Mouse (Mus musculus) intestine, embryonic 14.5 days (tissue): ENCODE results near the gene Frs3. TPM values are rescaled to one million over a fixed set of nuclear protein-coding genes. Genes with fewer than 3 reads are reported as not detected.

Experiments used
- ATAC-seq: fragments of 200-750 bp; cut with Nextera tagmentation; replicated peaks from 2 replicates; pipeline ENCODE4 v1.8.0; 2017; ENCODE audit warnings: low read depth, moderate number of reproducible peaks, moderate TSS enrichment, moderate library complexity; ENCODE audit not compliant: low FRiP score, low TSS enrichment
- DNase-seq: peaks from one replicate; pipeline ENCODE4 v3.0.0-alpha.2; 2018; ENCODE audit warnings: low spot score
- H3K27ac ChIP-seq: fragments of 300-500 bp; sonication (generic); 2 replicates; pipeline ENCODE4 v1.5.1; 2014; ENCODE audit warnings: low read depth, mild to moderate bottlenecking, control low read depth
- H3K27me3 ChIP-seq: fragments of 300-500 bp; sonication (generic); replicated peaks from 2 replicates; pipeline ENCODE4 v1.6.1; 2014; ENCODE audit warnings: low read length, control low read depth; ENCODE audit not compliant: control insufficient read depth, insufficient read depth
- H3K36me3 ChIP-seq: fragments of 300-500 bp; sonication (generic); 2 replicates; pipeline ENCODE4 v1.6.1; 2014; ENCODE audit warnings: low read length, control low read depth; ENCODE audit not compliant: control insufficient read depth, insufficient read depth
- H3K4me1 ChIP-seq: fragments of 300-500 bp; sonication (generic); replicated peaks from 2 replicates; pipeline ENCODE4 v1.6.1; 2014; ENCODE audit warnings: low read length, control low read depth, mixed read lengths; ENCODE audit not compliant: control insufficient read depth, insufficient read depth
- H3K4me2 ChIP-seq: fragments of 300-500 bp; sonication (generic); 2 replicates; pipeline ENCODE4 v1.6.1; 2014; ENCODE audit warnings: low read length
- H3K4me3 ChIP-seq: fragments of 300-500 bp; sonication (generic); 2 replicates; pipeline ENCODE4 v1.5.1; 2014; ENCODE audit warnings: low read depth, low read length, control low read depth, mixed read lengths
- H3K9ac ChIP-seq: fragments of 300-500 bp; sonication (generic); 2 replicates; pipeline ENCODE4 v1.6.1; 2014; ENCODE audit warnings: mild to moderate bottlenecking, low read length
- H3K9me3 ChIP-seq: fragments of 300-500 bp; sonication (generic); 2 replicates; pipeline ENCODE4 v1.6.1; 2016; ENCODE audit warnings: low read length, control low read depth; ENCODE audit not compliant: control insufficient read depth
- WGBS: fragments of 180-500 bp; shearing (Covaris S2); extraction: QIAGEN DNeasy Blood & Tissue Kit; methylation state at CpG from one replicate; pipeline ENCODE4 v1.1.7; 2014; 5-methylcytosine and 5-hydroxymethylcytosine counted together
- polyA plus RNA-seq: library from polyadenylated mRNA; unstranded; fragments of >200 nt; fragmentation: Nextera tagmentation; extraction: Ambion mirVana; gene quantifications from 2 replicates; pipeline ENCODE4 v1.2.1, GENCODE M21; 2014

Frs3 gene
- polyA plus RNA-seq, 1 experiment from 2014 or later: 5.3 TPM

- DNase-seq (no peak), ATAC-seq (no peak)
- H3K4me3 ChIP-seq: no peak overlapping the region
- H3K27ac ChIP-seq: no peak overlapping the region
- 76% methylated on average over 3 of the region's 3 CpGs for WGBS
- no peak overlapping the region for H3K4me2 ChIP-seq
- H3K9ac ChIP-seq: no peak overlapping the region
- H3K4me1 ChIP-seq: no peaks in the 10 kb centered on the region
- no peaks in the 10 kb centered on the region for H3K9me3 ChIP-seq
- no peaks in the 10 kb centered on the region for H3K36me3 ChIP-seq
- no peaks in the 10 kb centered on the region for H3K27me3 ChIP-seq
Measured at GRCm38 (mm10) chr17:47658741-47659243, 30.0 kb upstream of the Frs3 start.

- Histone ChIP-seq H3K9me3 (no peaks in the 10 kb centered on the region), H3K27ac (no peak overlapping the region), H3K4me3 (no peak overlapping the region), H3K4me1 (no peaks in the 10 kb centered on the region), H3K9ac (no peak overlapping the region), H3K27me3 (no peaks in the 10 kb centered on the region), H3K4me2 (no peak overlapping the region), H3K36me3 (0 out of 2 replicates have a peak, but pooled peaks cover 5% of the 10 kb centered on the region)
- DNase-seq (no peak), ATAC-seq (peak; percentile 58; the same call in 1 of the 2 replicates)
- 73% methylated on average over 9 of the region's 9 CpGs for WGBS
Measured at GRCm38 (mm10) chr17:47663009-47663713, 25.7 kb upstream of the Frs3 start.

DNA sequence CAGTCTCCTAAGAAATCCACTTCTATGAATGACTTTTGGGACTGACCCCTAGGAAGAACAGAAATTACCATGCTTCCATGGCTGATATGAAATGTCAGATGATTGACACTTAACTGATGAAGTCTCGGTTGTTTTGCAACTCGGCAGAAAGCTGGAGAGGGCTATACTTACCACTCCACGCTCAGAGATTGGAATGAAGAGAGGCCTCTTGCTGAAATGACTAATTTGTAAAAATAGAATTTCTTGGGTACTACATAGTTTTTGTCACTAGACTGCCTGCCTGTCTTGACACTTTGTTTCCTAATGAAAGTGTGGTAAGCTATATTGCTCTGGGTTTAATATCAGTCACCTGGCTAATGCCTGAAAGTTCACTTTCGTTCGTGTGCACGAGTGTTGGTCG, 24.4 kb upstream of the Frs3 start:
- WGBS: 88% methylated on average over 7 of the region's 7 CpGs
- ATAC-seq (no peak), DNase-seq (no peak)
- 0 out of 2 replicates have a peak, but pooled peaks cover 5% of the 10 kb centered on the region for H3K36me3 ChIP-seq
- H3K4me1 ChIP-seq: no peaks in the 10 kb centered on the region
- H3K27ac ChIP-seq: no peak overlapping the region
- H3K9me3 ChIP-seq: no peaks in the 10 kb centered on the region
- H3K4me3 ChIP-seq: no peak overlapping the region
- H3K27me3 ChIP-seq: no peaks in the 10 kb centered on the region
- H3K9ac ChIP-seq: no peak overlapping the region
- no peak overlapping the region for H3K4me2 ChIP-seq

GRCm38 (mm10) chr17:47669166-47669565, 19.7 kb upstream of the Frs3 start:
- Histone ChIP-seq H3K4me3 (no peak overlapping the region), H3K27ac (no peak overlapping the region), H3K4me1 (no peaks in the 10 kb centered on the region), H3K4me2 (no peak overlapping the region), H3K27me3 (no peaks in the 10 kb centered on the region), H3K9me3 (no peaks in the 10 kb centered on the region), H3K9ac (no peak overlapping the region), H3K36me3 (0 out of 2 replicates have a peak, but pooled peaks cover 5% of the 10 kb centered on the region)
- no peak for ATAC-seq
- 69% methylated on average over 4 of the region's 4 CpGs for WGBS
- no peak for DNase-seq

- H3K4me3 ChIP-seq: peak overlapping the region; percentile 32
- peaks cover 22% of the 10 kb centered on the region; the same call in 1 of the 2 replicates for H3K36me3 ChIP-seq
- H3K9ac ChIP-seq: 0 out of 2 replicates have a peak overlapping the region, but pooled peaks have one; percentile 39
- ATAC-seq (peak; percentile 41; the same call in 1 of the 2 replicates), DNase-seq (no peak)
- no peak overlapping the region for H3K27ac ChIP-seq
- no peaks in the 10 kb centered on the region for H3K27me3 ChIP-seq
- H3K9me3 ChIP-seq: no peaks in the 10 kb centered on the region
- no peaks in the 10 kb centered on the region for H3K4me1 ChIP-seq
- WGBS: 20% methylated on average over 14 of the region's 14 CpGs
- peak overlapping the region; percentile 76 for H3K4me2 ChIP-seq
Measured at GRCm38 (mm10) chr17:47671988-47672310, 16.9 kb upstream of the Frs3 start.

GRCm38 (mm10) chr17:47672311-47673111, 16.3 kb upstream of the Frs3 start:
- Histone ChIP-seq H3K4me1 (no peaks in the 10 kb centered on the region), H3K4me3 (peak overlapping the region; percentile 32), H3K27ac (no peak overlapping the region), H3K27me3 (no peaks in the 10 kb centered on the region), H3K9ac (0 out of 2 replicates have a peak overlapping the region, but pooled peaks have one; percentile 39), H3K4me2 (peak overlapping the region; percentile 76), H3K9me3 (no peaks in the 10 kb centered on the region), H3K36me3 (peaks cover 18% of the 10 kb centered on the region)
- 7% methylated on average over 65 of the region's 68 CpGs for WGBS
- peak; percentile 80 for DNase-seq
- ATAC-seq: peak; percentile 70

GRCm38 (mm10) chr17:47676581-47676980, 12.2 kb upstream of the Frs3 start:
- Histone ChIP-seq H3K4me3 (no peak overlapping the region), H3K4me1 (no peaks in the 10 kb centered on the region), H3K9ac (no peak overlapping the region), H3K36me3 (peaks cover 52% of the 10 kb centered on the region), H3K9me3 (no peaks in the 10 kb centered on the region), H3K4me2 (no peak overlapping the region), H3K27ac (no peak overlapping the region), H3K27me3 (no peaks in the 10 kb centered on the region)
- ATAC-seq (no peak), DNase-seq (peak; percentile 92)
- WGBS: 22% methylated on average over 9 of the region's 9 CpGs

DNA sequence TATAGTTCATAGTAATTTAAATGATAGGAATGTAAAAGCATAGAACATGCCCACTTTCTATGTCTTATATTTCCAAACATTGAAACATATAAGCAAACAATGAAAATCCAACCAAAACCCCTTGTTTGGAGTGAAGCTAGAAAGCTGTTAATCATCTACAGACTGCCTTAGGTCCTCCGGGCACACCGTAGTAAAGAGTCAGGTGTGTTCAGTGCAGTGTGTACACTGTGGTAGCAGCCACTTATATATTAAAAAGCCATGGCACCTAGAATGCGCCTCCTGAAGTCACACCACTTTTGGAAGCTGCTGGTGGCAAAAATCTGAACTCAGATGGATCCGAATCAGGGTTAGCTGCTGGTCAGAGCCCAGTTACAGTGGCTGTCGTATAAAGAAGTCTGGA, 10.6 kb upstream of the Frs3 start:
- Histone ChIP-seq H3K27ac (no peak overlapping the region), H3K4me1 (no peaks in the 10 kb centered on the region), H3K9me3 (no peaks in the 10 kb centered on the region), H3K4me3 (no peak overlapping the region), H3K4me2 (no peak overlapping the region), H3K36me3 (peaks cover 67% of the 10 kb centered on the region), H3K9ac (no peak overlapping the region), H3K27me3 (no peaks in the 10 kb centered on the region)
- 75% methylated on average over 5 of the region's 5 CpGs for WGBS
- DNase-seq (no peak), ATAC-seq (no peak)
